Mouse (Mus musculus): ENCODE measurements at regions not wholly inside any gene's neighbourhood (a gene's known extent, or its start where the extent isn't known, plus 50 kb on each side); places are given as distances from the start of the nearest gene placed in this dataset.

- TF ChIP-seq MAFK (IDR thresholded peaks at IDR 0.05; ENCODE audit: insufficient read depth, low read depth, low read length) (no peak), ZNF384 (IDR thresholded peaks at IDR 0.05; ENCODE audit: low read depth, low read length) (no peak), ZC3H11A (IDR thresholded peaks at IDR 0.05; ENCODE audit: borderline replicate concordance, low read depth, low read length) (no peak)
These were observed 248.4 kb downstream of the Lpin1 start for GRCm38 (mm10) chr12:16362341-16362740.

Measured in ES-E14 (cell line).